Mouse (Mus musculus) heart, embryonic 11.5 days (tissue): ENCODE measurements at regions not wholly inside any gene's neighbourhood (a gene's known extent, or its start where the extent isn't known, plus 50 kb on each side); places are given as distances from the start of the nearest gene placed in this dataset.

ENCODE experiments used
- ATAC-seq: fragments of 200-750 bp; cut with Nextera tagmentation; replicated peaks from 2 replicates; pipeline ENCODE4 v1.8.0; 2017; ENCODE audit warnings: moderate library complexity; ENCODE audit not compliant: insufficient number of reproducible peaks, low FRiP score, low TSS enrichment
- H3K27ac ChIP-seq: fragments of 300-500 bp; sonication (generic); 2 replicates; pipeline ENCODE4 v1.5.1; 2014; ENCODE audit warnings: mild to moderate bottlenecking, low read depth, low read length
- H3K27me3 ChIP-seq: fragments of 300-500 bp; sonication (generic); 2 replicates; pipeline ENCODE4 v1.6.1; 2014; ENCODE audit warnings: mild to moderate bottlenecking, low read length, mixed read lengths; ENCODE audit not compliant: control insufficient read depth, insufficient read depth
- H3K36me3 ChIP-seq: fragments of 300-500 bp; sonication (generic); 2 replicates; pipeline ENCODE4 v1.6.1; 2014; ENCODE audit warnings: mild to moderate bottlenecking, low read length, moderate library complexity, mixed read lengths; ENCODE audit not compliant: control insufficient read depth, insufficient read depth
- H3K4me1 ChIP-seq: fragments of 300-500 bp; sonication (generic); 2 replicates; pipeline ENCODE4 v1.6.1; 2014; ENCODE audit warnings: low read length; ENCODE audit not compliant: control insufficient read depth, insufficient read depth
- H3K4me2 ChIP-seq: fragments of 300-500 bp; sonication (generic); 2 replicates; pipeline ENCODE4 v1.6.1; 2014; ENCODE audit warnings: mild to moderate bottlenecking, moderate library complexity
- H3K4me3 ChIP-seq: fragments of 300-500 bp; sonication (generic); 2 replicates; pipeline ENCODE4 v1.5.1; 2014; ENCODE audit warnings: low read depth, low read length
- H3K9ac ChIP-seq: fragments of 300-500 bp; sonication (generic); 2 replicates; pipeline ENCODE4 v1.6.1; 2014; ENCODE audit warnings: mild to moderate bottlenecking, low read depth, low read length, moderate library complexity
- H3K9me3 ChIP-seq: fragments of 300-500 bp; sonication (generic); replicated peaks from 2 replicates; pipeline ENCODE4 v1.6.1; 2016; ENCODE audit warnings: low read length; ENCODE audit not compliant: control insufficient read depth
- WGBS: fragments of 180-500 bp; shearing (Covaris S2); extraction: QIAGEN DNeasy Blood & Tissue Kit; methylation state at CpG from one replicate; pipeline ENCODE4 v1.1.7; 2014; ENCODE audit not compliant: insufficient replicate concordance; 5-methylcytosine and 5-hydroxymethylcytosine counted together

DNA sequence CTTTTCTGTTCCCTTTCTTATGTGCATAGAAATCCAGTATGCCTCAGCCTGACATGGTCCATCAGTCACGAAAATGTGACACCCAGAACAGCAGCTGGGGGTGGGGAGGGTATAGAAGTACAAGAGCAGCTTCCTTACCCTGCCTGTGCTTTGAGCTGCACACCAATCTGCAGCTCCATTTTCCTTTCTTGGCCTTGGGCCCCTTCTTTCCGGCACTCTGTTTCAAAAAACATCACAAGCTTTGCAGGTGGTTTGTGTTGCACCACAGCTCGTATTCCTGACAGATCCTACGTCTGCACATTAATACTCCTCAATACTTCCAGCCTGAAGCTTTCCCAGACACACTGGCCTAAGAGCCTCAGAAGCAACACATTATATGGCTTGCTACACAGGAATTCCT, 138.1 kb upstream of the Nt5c1b start:
- H3K4me1 ChIP-seq, result peaks cover 2% of the 10 kb centered on the region; the same call in 1 of the 2 replicates
- H3K36me3 ChIP-seq, result no peaks in the 10 kb centered on the region
- H3K9ac ChIP-seq, result no peak overlapping the region
- no peak overlapping the region for H3K27ac ChIP-seq
- no peaks in the 10 kb centered on the region for H3K9me3 ChIP-seq
- H3K27me3 ChIP-seq, result no peaks in the 10 kb centered on the region
- H3K4me2 ChIP-seq, result no peak overlapping the region
- WGBS, result 48% methylated on average over 4 of the region's 4 CpGs
- no peak for ATAC-seq
- no peak overlapping the region for H3K4me3 ChIP-seq

DNA sequence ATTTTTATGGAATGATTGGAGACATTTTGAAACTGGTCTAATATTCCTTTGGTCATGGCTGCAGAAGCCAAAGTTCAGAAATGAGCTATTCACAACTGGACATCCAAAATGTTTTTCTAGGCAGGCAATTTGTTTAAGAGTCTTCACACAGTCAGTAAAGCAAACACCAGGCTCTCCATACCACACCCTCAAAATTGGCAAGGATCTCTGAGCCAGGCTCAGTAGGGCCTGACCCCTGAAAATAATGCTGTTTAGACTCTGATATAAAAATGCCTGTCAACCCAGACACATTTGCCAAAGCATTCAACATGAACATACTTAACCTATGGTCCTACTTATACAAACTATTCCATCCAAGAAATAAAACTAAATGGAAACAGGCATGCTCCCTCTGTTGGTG, 121.7 kb upstream of the Nt5c1b start:
- no peak for ATAC-seq
- Histone ChIP-seq H3K9me3 (no peaks in the 10 kb centered on the region), H3K4me2 (no peak overlapping the region), H3K27ac (no peak overlapping the region), H3K36me3 (no peaks in the 10 kb centered on the region), H3K4me1 (no peaks in the 10 kb centered on the region), H3K27me3 (no peaks in the 10 kb centered on the region), H3K4me3 (no peak overlapping the region), H3K9ac (no peak overlapping the region)

DNA sequence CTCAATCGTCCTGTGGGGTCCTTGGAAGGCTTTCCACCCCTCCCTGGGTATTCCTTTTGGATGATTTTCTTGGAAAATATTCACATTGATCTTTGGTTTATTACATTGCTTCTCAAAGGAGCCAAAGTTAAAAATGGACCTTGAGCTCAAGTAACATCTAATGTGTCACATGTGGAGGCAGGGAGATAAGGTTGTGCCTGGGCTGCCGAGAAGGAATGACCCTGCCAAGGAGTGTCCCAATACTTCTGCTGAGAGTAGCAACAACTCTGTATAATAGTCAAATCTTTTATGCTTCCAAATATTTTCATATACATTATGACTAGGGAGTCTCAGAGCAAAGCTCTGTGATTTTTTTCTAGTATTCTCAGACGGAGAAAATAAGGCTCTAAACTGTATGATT, 113.4 kb upstream of the Nt5c1b start:
- H3K27me3 ChIP-seq, result no peaks in the 10 kb centered on the region
- H3K4me2 ChIP-seq, result no peak overlapping the region
- H3K36me3 ChIP-seq, result no peaks in the 10 kb centered on the region
- 50% methylated on average over 3 of the region's 3 CpGs for WGBS
- no peak for ATAC-seq
- H3K27ac ChIP-seq, result no peak overlapping the region
- no peak overlapping the region for H3K4me3 ChIP-seq
- no peaks in the 10 kb centered on the region for H3K4me1 ChIP-seq
- no peaks in the 10 kb centered on the region for H3K9me3 ChIP-seq
- no peak overlapping the region for H3K9ac ChIP-seq

DNA sequence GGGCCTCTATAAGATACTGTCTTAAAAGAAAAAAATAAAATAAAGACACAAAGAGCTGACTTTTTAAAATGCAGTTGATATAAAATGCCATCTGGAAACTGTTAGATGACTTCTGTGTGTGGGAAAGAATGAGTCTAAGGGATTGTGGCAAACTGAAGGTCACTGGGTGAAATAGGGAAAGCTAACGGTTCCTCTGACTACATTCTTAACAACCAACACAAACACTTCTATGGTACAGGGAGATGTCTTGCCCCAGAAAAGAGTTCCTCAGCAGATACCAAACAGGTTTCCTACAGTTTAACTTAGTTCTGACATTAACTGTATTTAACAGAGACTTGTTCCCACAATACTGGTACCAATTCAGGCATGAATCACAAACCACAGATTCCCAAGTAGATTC, 103.6 kb upstream of the Nt5c1b start:
- H3K27me3 ChIP-seq, result no peaks in the 10 kb centered on the region

DNA sequence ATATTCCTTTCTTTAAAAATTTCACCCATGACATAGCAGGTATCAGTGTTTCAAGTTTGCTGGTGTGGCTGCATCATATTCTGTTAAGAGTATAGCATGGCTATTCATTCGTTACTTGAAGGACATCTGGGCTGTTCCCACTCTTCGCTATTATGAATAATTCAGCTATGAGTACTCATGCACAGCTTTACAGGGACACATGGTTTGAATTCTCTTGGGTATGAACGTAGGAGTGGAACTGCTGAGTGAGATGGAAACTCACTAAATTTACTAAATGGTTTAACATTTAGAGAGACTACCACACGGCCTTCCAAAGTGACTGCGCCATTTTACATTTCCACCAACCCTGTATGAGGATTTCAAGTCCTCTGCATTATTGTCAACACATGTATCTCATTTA, 97.7 kb upstream of the Nt5c1b start:
- no peak overlapping the region for H3K27ac ChIP-seq
- no peaks in the 10 kb centered on the region for H3K9me3 ChIP-seq
- ATAC-seq, result no peak
- no peaks in the 10 kb centered on the region for H3K27me3 ChIP-seq
- no peak overlapping the region for H3K4me3 ChIP-seq
- no peak overlapping the region for H3K4me2 ChIP-seq
- no peaks in the 10 kb centered on the region for H3K4me1 ChIP-seq
- no peaks in the 10 kb centered on the region for H3K36me3 ChIP-seq
- H3K9ac ChIP-seq, result no peak overlapping the region
- 81% methylated on average over 5 of the region's 5 CpGs for WGBS

More for the DNA sequence above, 103.6 kb upstream of the Nt5c1b start:
- Histone ChIP-seq H3K4me2 (no peak overlapping the region), H3K36me3 (no peaks in the 10 kb centered on the region), H3K9ac (no peak overlapping the region), H3K4me1 (no peaks in the 10 kb centered on the region; the same call in 1 of the 2 replicates), H3K9me3 (no peaks in the 10 kb centered on the region), H3K27ac (no peak overlapping the region), H3K4me3 (no peak overlapping the region)
- WGBS, result 41% methylated on average over 1 of the region's 1 CpGs
- no peak for ATAC-seq

DNA sequence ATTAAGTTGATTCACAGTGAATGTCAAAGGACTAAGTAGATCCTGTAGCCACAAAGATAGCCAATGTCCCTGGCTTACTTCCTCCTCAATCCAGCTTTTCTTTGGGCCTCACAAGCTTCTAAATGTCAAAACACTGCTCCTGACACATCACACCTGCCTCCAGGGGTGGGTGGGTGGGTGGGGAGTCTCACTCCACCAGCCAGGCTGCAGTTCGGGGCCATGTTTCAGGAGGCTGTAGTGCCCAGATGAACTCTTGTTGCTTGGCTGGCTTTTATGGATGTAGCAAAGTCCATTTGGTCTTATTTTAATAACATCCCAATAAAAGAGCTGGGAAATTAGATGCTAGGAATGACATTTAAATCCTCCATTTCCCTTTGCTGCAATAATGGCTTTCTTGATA, 94.5 kb upstream of the Nt5c1b start:
- ATAC-seq, result no peak
- H3K27me3 ChIP-seq, result no peaks in the 10 kb centered on the region
- WGBS, result 88% methylated on average over 1 of the region's 1 CpGs

DNA sequence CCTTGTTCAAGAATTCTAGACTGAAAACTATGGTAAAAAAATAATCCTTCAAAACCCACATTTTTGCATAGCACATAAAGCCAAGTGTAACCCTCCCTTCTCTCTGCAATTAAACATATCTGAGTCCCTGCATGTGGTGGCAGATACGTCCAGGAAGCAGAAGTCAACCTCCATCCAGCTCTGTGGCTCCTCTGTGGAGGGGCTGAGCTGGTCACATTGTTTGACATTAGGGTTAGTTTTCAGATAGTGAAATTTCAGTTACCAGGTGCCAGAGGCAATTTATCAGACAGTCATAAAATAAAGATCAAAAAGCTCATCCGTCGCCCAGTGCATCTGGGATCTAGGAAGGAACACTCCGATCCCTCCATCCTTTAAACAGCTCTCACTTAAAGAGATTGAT, 77.1 kb upstream of the Nt5c1b start:
- no peak for ATAC-seq
- Histone ChIP-seq H3K4me3 (no peak overlapping the region), H3K36me3 (no peaks in the 10 kb centered on the region), H3K9ac (no peak overlapping the region), H3K4me2 (no peak overlapping the region), H3K4me1 (no peaks in the 10 kb centered on the region), H3K27me3 (no peaks in the 10 kb centered on the region), H3K27ac (no peak overlapping the region), H3K9me3 (no peaks in the 10 kb centered on the region)
- 65% methylated on average over 4 of the region's 4 CpGs for WGBS

More for the DNA sequence above, 94.5 kb upstream of the Nt5c1b start:
- no peak overlapping the region for H3K4me2 ChIP-seq
- no peak overlapping the region for H3K9ac ChIP-seq
- H3K4me1 ChIP-seq, result no peaks in the 10 kb centered on the region
- no peak overlapping the region for H3K27ac ChIP-seq
- no peaks in the 10 kb centered on the region for H3K9me3 ChIP-seq
- no peaks in the 10 kb centered on the region for H3K36me3 ChIP-seq
- no peak overlapping the region for H3K4me3 ChIP-seq

DNA sequence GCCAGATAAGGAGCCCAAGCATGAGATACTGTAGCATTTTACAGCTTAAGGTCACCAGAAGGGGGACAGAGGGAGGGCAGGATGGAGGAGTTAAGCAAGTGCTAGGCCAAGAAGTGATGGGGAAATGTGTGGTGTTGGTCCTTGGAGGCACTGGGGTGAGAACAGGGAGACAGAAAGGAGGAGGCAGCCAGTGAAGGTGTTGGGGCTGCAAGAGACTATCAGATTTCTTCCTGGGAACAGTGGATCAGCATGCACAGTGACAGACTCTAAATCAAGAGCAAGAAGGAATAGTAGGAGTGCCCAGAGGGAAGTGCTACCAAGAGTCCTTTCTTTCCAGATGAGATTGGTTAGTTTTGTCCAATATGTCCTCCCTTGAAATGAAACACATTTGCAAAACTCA, 63.8 kb upstream of the Nt5c1b start:
- Histone ChIP-seq H3K27ac (no peak overlapping the region), H3K27me3 (no peaks in the 10 kb centered on the region), H3K4me2 (no peak overlapping the region), H3K4me1 (no peaks in the 10 kb centered on the region), H3K36me3 (no peaks in the 10 kb centered on the region), H3K4me3 (no peak overlapping the region), H3K9me3 (no peaks in the 10 kb centered on the region), H3K9ac (no peak overlapping the region)
- no peak for ATAC-seq
